Mouse (Mus musculus) layer of hippocampus, adult 9-11 months (tissue): ENCODE data around the gene BC003965.
A peak's percentile ranks its signal among the peaks of the same experiment; 100 is the strongest.
"Not testable (repeated sequence)": the region's sequence is repeated elsewhere in the genome, so short reads cannot be mapped to it uniquely, and the experiment has no call there.

ENCODE experiments used
- DNase-seq: peaks from one replicate; pipeline ENCODE4 v3.0.0; 2022

BC003965 gene

GRCm38 (mm10) chr17:25219492-25220295 is 35.3 kb downstream of the BC003965 start:
- no peak for DNase-seq

- DNase-seq, result no peak
Observed at GRCm38 (mm10) chr17:25220746-25221145, 36.4 kb downstream of the BC003965 start.

GRCm38 (mm10) chr17:25221821-25222503 is 37.6 kb downstream of the BC003965 start:
- peak; percentile 65 for DNase-seq

- DNase-seq, result not testable (repeated sequence)
Observed at GRCm38 (mm10) chr17:25222504-25222940, 38.2 kb downstream of the BC003965 start.

DNA sequence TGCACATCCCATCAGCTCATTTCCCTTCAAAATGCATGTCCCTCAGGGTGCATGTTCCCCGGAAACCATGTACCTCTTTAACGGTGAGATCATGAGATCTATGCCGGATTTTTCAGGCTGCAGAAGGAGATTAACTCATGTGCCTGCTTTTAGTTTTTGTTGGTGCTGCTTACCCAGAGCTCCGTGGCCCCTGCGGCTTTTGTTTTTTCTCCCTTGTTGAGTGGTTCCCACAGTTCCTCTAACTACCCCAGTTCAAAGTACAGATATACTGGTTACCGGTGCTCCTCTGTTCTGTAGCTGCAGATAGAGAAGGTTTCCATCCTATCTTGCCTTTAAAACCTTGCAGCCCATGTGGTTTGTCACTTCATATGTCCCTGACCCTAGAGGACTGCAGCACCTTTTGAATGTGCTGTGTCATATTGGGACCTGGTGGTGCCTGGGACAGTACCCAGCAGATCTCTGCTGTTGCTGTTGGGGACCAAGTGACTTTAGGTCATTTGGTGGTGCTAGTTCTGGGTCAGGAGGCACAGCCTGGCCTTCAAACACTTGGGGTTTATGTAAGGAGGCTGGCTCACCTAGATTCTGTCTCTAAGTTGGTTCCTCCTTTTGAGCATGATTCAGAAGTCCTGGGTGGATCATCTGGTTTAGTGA is 38.7 kb downstream of the BC003965 start:
- no peak for DNase-seq

DNA sequence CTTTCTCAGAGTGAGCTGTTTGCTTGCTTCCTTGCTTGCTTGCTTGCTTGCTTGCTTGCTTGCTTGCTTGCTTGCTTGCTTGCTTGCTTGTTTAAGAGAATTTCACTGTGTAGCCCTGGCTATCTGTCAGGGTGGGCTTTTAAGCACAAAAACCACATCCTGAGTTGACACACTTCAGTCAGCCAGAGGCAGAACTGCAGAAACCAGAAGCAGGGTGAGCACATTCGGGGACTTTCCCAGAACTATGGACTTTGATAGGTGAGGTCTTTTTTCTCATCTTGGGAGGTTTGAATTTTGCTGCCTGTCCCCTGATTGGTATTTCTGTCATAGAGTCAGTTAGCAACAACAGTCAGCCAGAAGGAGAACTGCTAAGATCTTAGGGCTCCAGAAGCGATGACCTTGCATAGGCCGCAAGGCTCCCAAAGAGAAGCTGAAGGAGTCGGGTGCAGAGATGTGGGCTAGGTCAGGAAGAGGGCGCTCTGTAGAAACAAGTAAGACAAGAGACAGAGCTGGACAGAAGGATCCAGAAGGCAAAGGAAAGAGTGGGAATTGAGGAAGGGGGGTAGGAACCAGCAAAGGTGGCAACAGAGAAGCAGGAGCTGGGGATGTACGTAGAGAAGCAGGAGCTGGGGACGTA is 40.4 kb downstream of the BC003965 start:
- no peak for DNase-seq

DNA sequence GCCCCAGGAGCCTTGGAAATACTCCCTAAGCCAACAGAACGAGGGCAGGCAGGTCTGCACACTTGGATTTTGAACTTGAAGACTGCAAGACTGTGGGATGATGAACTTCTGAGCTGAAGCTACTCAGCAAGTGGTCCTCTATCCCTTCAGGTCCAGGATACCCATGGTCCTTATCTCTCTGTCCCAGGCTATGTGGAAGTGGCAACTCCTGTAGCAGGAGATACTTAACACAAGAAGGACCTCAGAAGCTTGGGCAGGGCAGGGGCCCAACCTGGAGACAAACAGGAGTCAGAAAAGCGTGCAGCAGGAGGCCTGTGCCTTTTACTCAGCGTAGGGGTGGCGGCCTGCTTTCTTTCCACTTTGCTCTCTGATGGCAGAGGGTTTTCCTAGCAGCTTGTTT is 41.3 kb downstream of the BC003965 start:
- DNase-seq, result no peak

DNA sequence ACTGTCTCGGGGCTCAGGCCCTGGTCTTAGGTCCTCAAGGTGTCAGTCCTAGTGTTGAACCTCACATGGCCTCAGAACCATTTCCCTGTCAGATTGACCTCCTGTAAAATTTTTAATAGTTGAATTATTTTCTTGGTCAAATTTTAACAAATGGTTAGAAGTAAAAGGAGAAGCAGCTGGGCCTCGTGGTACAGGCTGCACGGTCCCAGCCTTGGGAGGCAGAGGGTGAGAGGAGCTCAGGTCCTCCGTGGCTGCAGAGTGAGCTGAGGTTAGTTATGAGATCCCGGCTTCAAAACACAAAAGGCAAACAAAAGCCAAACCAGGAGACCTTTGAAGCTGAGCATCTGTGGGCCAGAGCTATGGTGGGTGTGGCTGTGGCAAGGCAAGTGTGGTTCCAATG is 43.6 kb downstream of the BC003965 start:
- no peak for DNase-seq

- not testable (repeated sequence) for DNase-seq
Observed at GRCm38 (mm10) chr17:25230014-25230655, 45.8 kb downstream of the BC003965 start.

DNA sequence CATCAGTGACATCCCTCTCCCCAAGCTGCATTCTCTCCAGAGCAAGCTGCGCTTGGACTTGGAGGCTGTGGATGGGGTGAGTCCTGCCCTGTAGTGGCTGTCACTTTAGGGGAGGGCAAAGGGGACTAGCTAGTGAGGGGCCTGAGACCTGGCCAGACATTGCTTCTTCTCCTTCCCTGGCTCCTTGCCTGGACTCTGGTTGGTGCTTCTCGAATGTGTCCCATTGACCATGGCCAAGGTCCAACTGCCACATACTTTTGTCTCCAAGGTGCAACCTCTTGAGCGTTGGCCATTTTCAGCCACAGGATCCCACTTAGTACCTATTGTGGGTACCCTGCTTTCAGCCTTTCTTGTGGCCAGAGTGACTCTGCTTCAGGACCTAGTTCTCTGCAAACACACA is 46.3 kb downstream of the BC003965 start:
- DNase-seq, result no peak

DNA sequence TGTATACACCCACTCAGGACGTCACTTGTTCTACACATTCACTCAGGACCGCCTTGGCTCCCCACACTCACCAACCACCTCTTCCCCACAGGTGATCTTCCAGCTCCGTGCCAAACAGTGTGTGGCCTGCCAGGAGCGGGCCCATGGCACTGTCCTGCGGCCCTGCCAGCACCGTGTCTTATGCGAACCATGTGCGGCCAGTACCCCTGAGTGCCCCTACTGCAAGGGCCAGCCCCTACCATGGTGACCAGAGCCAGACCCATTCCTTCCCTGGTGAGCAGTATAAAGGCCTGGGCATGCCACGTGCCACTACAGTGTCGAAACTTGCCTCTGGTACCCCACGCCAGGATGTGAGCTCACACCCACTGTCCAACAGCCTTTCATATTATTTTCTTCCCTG is 47.3 kb downstream of the BC003965 start:
- not testable (repeated sequence) for DNase-seq

DNA sequence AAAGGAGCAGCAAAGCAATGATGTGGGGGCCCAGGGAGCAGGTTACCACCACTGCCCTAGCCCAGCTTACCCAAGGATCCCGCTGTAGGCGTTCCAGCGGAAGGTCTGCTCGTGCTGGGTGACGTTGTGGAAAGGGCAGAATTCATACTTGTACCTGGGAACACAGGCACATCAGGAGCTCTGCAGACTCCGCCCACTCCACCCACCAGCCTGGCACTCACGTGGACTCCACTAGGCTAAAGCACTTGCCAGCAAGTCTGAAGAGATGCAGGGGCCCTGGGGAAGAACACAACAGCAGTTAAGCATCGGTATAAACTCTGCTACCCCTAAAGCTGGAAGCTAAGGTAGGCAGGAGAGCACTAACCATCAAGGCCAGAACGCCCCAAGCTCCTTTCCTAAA is 51.3 kb downstream of the BC003965 start:
- DNase-seq, result no peak
